Mouse (Mus musculus) bone marrow, adult 2 months (tissue): ENCODE results near the gene Kpna2.

ENCODE experiments used
- CTCF ChIP-seq: fragments of 200-500 bp; IDR thresholded peaks from 2 replicates; pipeline ENCODE4 v1.5.1; 2011; ENCODE audit warnings: low read length, control low read depth; ENCODE audit not compliant: control insufficient read depth, insufficient read depth
- POLR2A ChIP-seq: fragments of 200-500 bp; IDR thresholded peaks from 2 replicates; pipeline ENCODE4 v1.6.1; 2011; ENCODE audit warnings: low read depth, mild to moderate bottlenecking, control low read depth, low read length, borderline replicate concordance; ENCODE audit not compliant: control insufficient read depth

GRCm38 (mm10) chr11:107024406-107024805 is 25.1 kb upstream of the Kpna2 start:
- TF ChIP-seq POLR2A, result no peak
- TF ChIP-seq CTCF, result no peak
